Mouse (Mus musculus) adrenal gland, adult 8-10 months (tissue): ENCODE measurements around the gene Safb2. TPM values are rescaled to one million over a fixed set of nuclear protein-coding genes. Genes with fewer than 3 reads are reported as not detected.
"Not testable (repeated sequence)": the region's sequence is repeated elsewhere in the genome, so short reads cannot be mapped to it uniquely, and the experiment has no call there.

ENCODE experiments used
- DNase-seq: peaks from one replicate; pipeline ENCODE4 v3.0.0; 2022
- total RNA-seq, 4 experiments: library from RNA; stranded (reverse); gene quantifications; 2 replicates each; pipeline ENCODE4 v1.2.4; 2022

The Safb2 gene
- 100 to 1,000 TPM in 3 of 4 experiments, 10 to 100 TPM in 1; 79.7 to 193 (median 154) TPM for total RNA-seq

GRCm38 (mm10) chr17:56584257-56585130, at the start of gene Safb2, which contains the start of gene Safb:
TSS of gene Safb2 (minus strand) at chr17:56584585.
TSS of gene Safb (plus strand) at chr17:56584825.
- DNase-seq, result peak; percentile 99

GRCm38 (mm10) chr17:56634023-56634422, 49.6 kb upstream of the Safb2 start:
- DNase-seq, result no peak

GRCm38 (mm10) chr17:56631807-56632206, 47.4 kb upstream of the Safb2 start:
- no peak for DNase-seq

GRCm38 (mm10) chr17:56629800-56630781, 45.7 kb upstream of the Safb2 start:
- DNase-seq, result not testable (repeated sequence)

- DNase-seq, result no peak
These were observed 43.3 kb upstream of the Safb2 start, which contains the start of gene Catsperd for GRCm38 (mm10) chr17:56627530-56628277. TSS of gene Catsperd (plus strand) at chr17:56628143.

- DNase-seq, result peak; percentile 98
These were observed 42.5 kb upstream of the Safb2 start, which contains the start of gene Lonp1 for GRCm38 (mm10) chr17:56626754-56627470. TSS of gene Lonp1 (minus strand) at chr17:56626887.

- no peak for DNase-seq
These were observed 41.9 kb upstream of the Safb2 start for GRCm38 (mm10) chr17:56626260-56626659.

GRCm38 (mm10) chr17:56625495-56625894, 41.1 kb upstream of the Safb2 start:
- DNase-seq, result peak; percentile 85

- no peak for DNase-seq
These were observed 33.2 kb upstream of the Safb2 start for GRCm38 (mm10) chr17:56617628-56618027.

GRCm38 (mm10) chr17:56616725-56617124, 32.3 kb upstream of the Safb2 start:
- DNase-seq, result no peak

GRCm38 (mm10) chr17:56615792-56616191, 31.4 kb upstream of the Safb2 start:
- no peak for DNase-seq

GRCm38 (mm10) chr17:56615136-56615784, 30.9 kb upstream of the Safb2 start:
- DNase-seq, result no peak

- no peak for DNase-seq
These were observed 30.2 kb upstream of the Safb2 start for GRCm38 (mm10) chr17:56614391-56615135.

GRCm38 (mm10) chr17:56613893-56614292, 29.5 kb upstream of the Safb2 start:
- DNase-seq, result not testable (repeated sequence)

- peak; percentile 93 for DNase-seq
These were observed 29.0 kb upstream of the Safb2 start, which contains the start of gene Rpl36 for GRCm38 (mm10) chr17:56613236-56613844. TSS of gene Rpl36 (plus strand) at chr17:56613416.

GRCm38 (mm10) chr17:56612565-56612939, 28.2 kb upstream of the Safb2 start:
- not testable (repeated sequence) for DNase-seq

GRCm38 (mm10) chr17:56611861-56612564, 27.6 kb upstream of the Safb2 start:
- DNase-seq, result no peak

- DNase-seq, result no peak
These were observed 26.9 kb upstream of the Safb2 start for GRCm38 (mm10) chr17:56611323-56611722.
